Mouse (Mus musculus): Measurements from ENCODE around the gene Gm1113. TPM values are rescaled to one million over a fixed set of nuclear protein-coding genes. Genes with fewer than 3 reads are reported as not detected.

The Gm1113 gene
- polyA plus RNA-seq, 1 experiment from 2014 or later, result not detected

- no peaks in the 10 kb centered on the region for H3K9me3 ChIP-seq
- H3K4me3 ChIP-seq, result no peak overlapping the region
- H3K4me2 ChIP-seq (replicated peaks), result no peak overlapping the region
- no peak overlapping the region for H3K27ac ChIP-seq
- H3K9ac ChIP-seq, result no peak overlapping the region
- peaks cover 64% of the 10 kb centered on the region for H3K36me3 ChIP-seq
- 80% methylated on average over 8 of the region's 8 CpGs for WGBS
- no peaks in the 10 kb centered on the region for H3K4me1 ChIP-seq
- H3K27me3 ChIP-seq (replicated peaks), result no peaks in the 10 kb centered on the region
- no peak for ATAC-seq (ENCODE audit: low FRiP score, low read depth)
Observed at GRCm38 (mm10) chr9:35459594-35459993, 58.5 kb downstream of the Gm1113 start.

Other genes starting within 250 kb of the Gm1113 start
- gene Cdon, start 97.1 kb downstream of the Gm1113 start, polyA plus RNA-seq (2016; fragmentation: Nextera tagmentation; extraction: Ambion mirVana), result 8.5 and 9.5 TPM in 2 replicates
- 14.5 and 15.7 TPM in 2 replicates for gene Ddx25, start 40.3 kb upstream of the Gm1113 start, polyA plus RNA-seq (2016; fragmentation: Nextera tagmentation; extraction: Ambion mirVana)
- 17.2 and 17.6 TPM in 2 replicates for gene Pus3, start 40.3 kb upstream of the Gm1113 start, polyA plus RNA-seq (2016; fragmentation: Nextera tagmentation; extraction: Ambion mirVana)
- gene Pate2, start 52.0 kb upstream of the Gm1113 start, polyA plus RNA-seq (2016; fragmentation: Nextera tagmentation; extraction: Ambion mirVana), result 1.5 and 1.7 TPM in 2 replicates
- 17.8 and 21.3 TPM in 2 replicates for gene Hyls1, start 52.1 kb upstream of the Gm1113 start, polyA plus RNA-seq (2016; fragmentation: Nextera tagmentation; extraction: Ambion mirVana)
- gene Pate4, start 93.7 kb upstream of the Gm1113 start, polyA plus RNA-seq (2016; fragmentation: Nextera tagmentation; extraction: Ambion mirVana), result not detected in 2 replicates
- gene Pate3, start 129.9 kb upstream of the Gm1113 start, polyA plus RNA-seq (2016; fragmentation: Nextera tagmentation; extraction: Ambion mirVana), result not detected in 2 replicates
- gene Pate1, start 169.1 kb upstream of the Gm1113 start, polyA plus RNA-seq (2016; fragmentation: Nextera tagmentation; extraction: Ambion mirVana), result 0.11 TPM in 1 of 2 replicates, not detected in the other
- not detected in 2 replicates for gene Gm17677, start 222.8 kb upstream of the Gm1113 start, polyA plus RNA-seq (2016; fragmentation: Nextera tagmentation; extraction: Ambion mirVana)